Mouse (Mus musculus) lung, adult 2 months (tissue): ENCODE data around the gene Paqr3. TPM values are rescaled to one million over a fixed set of nuclear protein-coding genes. Genes with fewer than 3 reads are reported as not detected.

Experiments
- DNase-seq: peaks from one replicate; pipeline ENCODE4 v3.0.0; 2022
- H3K4me1 ChIP-seq: fragments of 200-500 bp; 2 replicates; pipeline ENCODE4 v1.6.1; 2011; ENCODE audit warnings: low read length; ENCODE audit not compliant: control insufficient read depth, insufficient read depth
- H3K4me3 ChIP-seq: fragments of 200-500 bp; replicated peaks from 2 replicates; pipeline ENCODE3; 2011; ENCODE audit warnings: low read depth, mild to moderate bottlenecking, control low read depth, low read length; ENCODE audit errors: extremely low read depth
- CTCF ChIP-seq: fragments of 200-500 bp; IDR thresholded peaks from 2 replicates; pipeline ENCODE4 v1.5.1; 2011; ENCODE audit warnings: mild to moderate bottlenecking, low read length, control low read depth; ENCODE audit not compliant: insufficient read depth
- POLR2A ChIP-seq: fragments of 200-500 bp; IDR thresholded peaks from 2 replicates; pipeline ENCODE4 v1.6.1; 2011; ENCODE audit warnings: low read depth, mild to moderate bottlenecking, control low read depth, low read length, borderline replicate concordance; ENCODE audit errors: extremely low read depth
- WGBS: fragments of 180-500 bp; shearing (Covaris S2); methylation state at CpG from one replicate; pipeline ENCODE4 v1.1.7; 2018; 5-methylcytosine and 5-hydroxymethylcytosine counted together
- polyA plus RNA-seq: library from polyadenylated mRNA; depleted of rRNA; stranded (reverse); fragments of >200 nt; gene quantifications from 2 replicates; pipeline ENCODE4 v1.2.3, GENCODE M21; 2012; rRNA removed

Paqr3 gene
- polyA plus RNA-seq, 1 experiment: 9.0 TPM

GRCm38 (mm10) chr5:97062041-97062440 lies 49.4 kb downstream of the Paqr3 start:
- DNase-seq: no peak
- H3K4me3 ChIP-seq: no peak overlapping the region
- no peaks in the 10 kb centered on the region for H3K4me1 ChIP-seq
- TF ChIP-seq CTCF: no peak
- TF ChIP-seq POLR2A: no peak
- WGBS: 62% methylated on average over 1 of the region's 1 CpGs

GRCm38 (mm10) chr5:97060864-97061263 lies 50.5 kb downstream of the Paqr3 start:
- TF ChIP-seq CTCF: no peak
- no peak for TF ChIP-seq POLR2A
- 57% methylated on average over 3 of the region's 3 CpGs for WGBS
- DNase-seq: no peak
- Histone ChIP-seq H3K4me1 (no peaks in the 10 kb centered on the region), H3K4me3 (no peak overlapping the region)

GRCm38 (mm10) chr5:97056791-97057450 lies 54.5 kb downstream of the Paqr3 start:
- no peak for DNase-seq
- Histone ChIP-seq H3K4me1 (no peaks in the 10 kb centered on the region), H3K4me3 (no peak overlapping the region)
- TF ChIP-seq CTCF: no peak
- no peak for TF ChIP-seq POLR2A
- 88% methylated on average over 12 of the region's 12 CpGs for WGBS

GRCm38 (mm10) chr5:97056359-97056758 lies 55.0 kb downstream of the Paqr3 start:
- H3K4me3 ChIP-seq: no peak overlapping the region
- 87% methylated on average over 3 of the region's 3 CpGs for WGBS
- DNase-seq: no peak
- no peaks in the 10 kb centered on the region for H3K4me1 ChIP-seq
- no peak for TF ChIP-seq POLR2A

GRCm38 (mm10) chr5:97055511-97056068 lies 55.8 kb downstream of the Paqr3 start:
- WGBS: 4% methylated on average over 1 of the region's 1 CpGs
- TF ChIP-seq POLR2A (no peak), CTCF (no peak)
- Histone ChIP-seq H3K4me3 (no peak overlapping the region), H3K4me1 (no peaks in the 10 kb centered on the region)
- no peak for DNase-seq

- Histone ChIP-seq H3K4me3 (no peak overlapping the region), H3K4me1 (no peaks in the 10 kb centered on the region)
- 79% methylated on average over 10 of the region's 10 CpGs for WGBS
- TF ChIP-seq POLR2A (no peak), CTCF (no peak)
- no peak for DNase-seq
These were observed 56.6 kb downstream of the Paqr3 start for GRCm38 (mm10) chr5:97054801-97055200.

GRCm38 (mm10) chr5:97054166-97054565 lies 57.2 kb downstream of the Paqr3 start:
- 87% methylated on average over 5 of the region's 5 CpGs for WGBS
- TF ChIP-seq CTCF: no peak
- TF ChIP-seq POLR2A: no peak
- Histone ChIP-seq H3K4me3 (no peak overlapping the region), H3K4me1 (no peaks in the 10 kb centered on the region)
- DNase-seq: no peak

- no peak for DNase-seq
- 95% methylated on average over 5 of the region's 5 CpGs for WGBS
- Histone ChIP-seq H3K4me3 (no peak overlapping the region), H3K4me1 (no peaks in the 10 kb centered on the region)
- TF ChIP-seq CTCF: no peak
- no peak for TF ChIP-seq POLR2A
These were observed 62.5 kb downstream of the Paqr3 start for GRCm38 (mm10) chr5:97048905-97049304.

- DNase-seq: no peak
- 92% methylated on average over 10 of the region's 10 CpGs for WGBS
- Histone ChIP-seq H3K4me1 (no peaks in the 10 kb centered on the region), H3K4me3 (no peak overlapping the region)
- TF ChIP-seq POLR2A: no peak
- TF ChIP-seq CTCF: no peak
These were observed 64.7 kb downstream of the Paqr3 start for GRCm38 (mm10) chr5:97046680-97047079.

GRCm38 (mm10) chr5:97045260-97045659 lies 66.1 kb downstream of the Paqr3 start:
- DNase-seq: no peak
- Histone ChIP-seq H3K4me3 (no peak overlapping the region), H3K4me1 (no peaks in the 10 kb centered on the region)
- 86% methylated on average over 7 of the region's 7 CpGs for WGBS
- TF ChIP-seq POLR2A: no peak
- TF ChIP-seq CTCF: no peak

Other genes with a start within 250 kb of the Paqr3 start
- gene Bmp2k, start 113.9 kb downstream of the Paqr3 start, polyA plus RNA-seq: 9.1 and 11.6 TPM in 2 replicates